Mouse (Mus musculus) heart, adult 2 months (tissue): ENCODE results near the gene Erv3.

Experiments
- CTCF ChIP-seq: fragments of 200-600 bp; IDR thresholded peaks from 2 replicates; pipeline ENCODE4 v1.8.1; 2022; ENCODE audit warnings: antibody characterized with exemption, mild to moderate bottlenecking, moderate library complexity
- EP300 ChIP-seq: fragments of 200-500 bp; IDR thresholded peaks from 2 replicates; pipeline ENCODE4 v1.6.1; 2011; ENCODE audit warnings: low read depth, low read length, control low read depth; ENCODE audit not compliant: insufficient read depth
- POLR2A ChIP-seq: fragments of 200-500 bp; IDR thresholded peaks from 2 replicates; pipeline ENCODE4 v1.6.1; 2011; ENCODE audit warnings: mild to moderate bottlenecking, low read depth, low read length, control low read depth; ENCODE audit not compliant: insufficient read depth

- TF ChIP-seq CTCF (no peak), POLR2A (no peak), EP300 (no peak)
Measured at GRCm38 (mm10) chr2:131851333-131852092, 8.0 kb downstream of the Erv3 start.
